Mouse (Mus musculus) hindbrain, embryonic 13.5 days (tissue): ENCODE measurements around the gene Adamtsl1. TPM values are rescaled to one million over a fixed set of nuclear protein-coding genes. Genes with fewer than 3 reads are reported as not detected.

Source experiments
- ATAC-seq: fragments of 200-750 bp; cut with Nextera tagmentation; 2 replicates; pipeline ENCODE4 v1.8.0; 2017; ENCODE audit warnings: moderate TSS enrichment; ENCODE audit not compliant: low FRiP score
- H3K27ac ChIP-seq: fragments of 300-500 bp; sonication (generic); 2 replicates; pipeline ENCODE4 v1.5.1; 2015; ENCODE audit warnings: inconsistent platforms, mild to moderate bottlenecking, moderate library complexity
- H3K27me3 ChIP-seq: fragments of 300-500 bp; sonication (generic); 2 replicates; pipeline ENCODE4 v1.6.1; 2015; ENCODE audit warnings: mild to moderate bottlenecking, inconsistent platforms
- H3K36me3 ChIP-seq: fragments of 300-500 bp; sonication (generic); 2 replicates; pipeline ENCODE4 v1.6.1; 2015; ENCODE audit warnings: mild to moderate bottlenecking, inconsistent platforms
- H3K4me1 ChIP-seq: fragments of 300-500 bp; sonication (generic); replicated peaks from 2 replicates; pipeline ENCODE4 v1.6.1; 2015; ENCODE audit warnings: inconsistent platforms
- H3K4me2 ChIP-seq: fragments of 300-500 bp; sonication (generic); 2 replicates; pipeline ENCODE4 v1.6.1; 2015; ENCODE audit warnings: inconsistent platforms, mild to moderate bottlenecking, moderate library complexity
- H3K4me3 ChIP-seq: fragments of 300-500 bp; sonication (generic); 2 replicates; pipeline ENCODE4 v1.5.1; 2015; ENCODE audit warnings: mild to moderate bottlenecking, inconsistent platforms
- H3K9ac ChIP-seq: fragments of 300-500 bp; sonication (generic); 2 replicates; pipeline ENCODE4 v1.6.1; 2015; ENCODE audit warnings: mild to moderate bottlenecking, inconsistent platforms
- H3K9me3 ChIP-seq: fragments of 300-500 bp; sonication (generic); 2 replicates; pipeline ENCODE4 v1.6.1; 2016; ENCODE audit warnings: inconsistent platforms
- WGBS: fragments of 180-500 bp; shearing (Covaris S2); methylation state at CpG from one replicate; pipeline ENCODE4 v1.1.7; 2015; 5-methylcytosine and 5-hydroxymethylcytosine counted together
- polyA plus RNA-seq: library from polyadenylated mRNA; unstranded; fragments of >200 nt; fragmentation: Nextera tagmentation; extraction: Ambion mirVana; gene quantifications from 2 replicates; pipeline ENCODE4 v1.2.1, GENCODE M21; 2015

The Adamtsl1 gene
- polyA plus RNA-seq, 1 experiment from 2014 or later: 11.6 TPM

DNA sequence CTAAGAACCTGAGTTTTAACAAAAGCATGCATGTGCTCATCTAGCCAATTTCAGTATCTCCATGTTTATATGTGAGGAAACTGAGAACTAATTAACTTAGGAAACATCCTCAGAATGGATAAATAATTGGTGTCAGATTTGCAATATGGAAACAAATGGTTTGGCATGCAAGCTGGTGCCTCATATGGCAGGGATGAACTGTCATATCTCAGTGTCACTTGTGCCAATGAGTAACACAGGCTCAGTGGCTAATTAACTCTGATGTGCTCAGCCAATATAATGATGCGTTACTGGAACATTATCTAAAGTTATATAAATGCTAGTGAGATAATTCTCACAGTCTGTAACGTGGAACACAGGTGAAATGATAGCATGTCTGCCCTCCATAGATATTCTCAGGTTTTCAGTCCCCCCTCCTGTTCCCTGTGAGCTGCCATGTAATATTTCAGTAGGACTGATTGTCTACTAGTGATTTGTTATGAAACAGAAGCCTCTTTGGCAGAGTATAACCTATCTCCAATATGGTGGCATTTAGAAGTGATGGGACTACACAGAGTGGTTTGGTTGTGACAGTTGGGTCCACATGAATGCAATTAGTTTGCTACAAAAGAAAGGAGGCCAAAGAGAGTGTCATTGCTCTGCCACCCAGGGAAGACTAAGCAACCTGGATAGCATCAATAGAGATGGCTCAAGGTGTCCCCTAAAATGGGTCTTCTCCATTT lies 376.1 kb downstream of the Adamtsl1 start:
- Histone ChIP-seq H3K27me3 (no peaks in the 10 kb centered on the region), H3K4me2 (no peak overlapping the region), H3K9ac (no peak overlapping the region), H3K4me1 (no peaks in the 10 kb centered on the region), H3K36me3 (no peaks in the 10 kb centered on the region), H3K27ac (no peak overlapping the region), H3K4me3 (no peak overlapping the region), H3K9me3 (no peaks in the 10 kb centered on the region)
- no peak for ATAC-seq
- WGBS: 61% methylated on average over 2 of the region's 2 CpGs

- Histone ChIP-seq H3K9me3 (no peaks in the 10 kb centered on the region), H3K4me3 (no peak overlapping the region), H3K4me1 (no peaks in the 10 kb centered on the region), H3K27me3 (no peaks in the 10 kb centered on the region), H3K9ac (no peak overlapping the region), H3K27ac (no peak overlapping the region), H3K4me2 (no peak overlapping the region), H3K36me3 (no peaks in the 10 kb centered on the region)
- no peak for ATAC-seq
- WGBS: 86% methylated on average over 4 of the region's 4 CpGs
Observed at GRCm38 (mm10) chr4:85901316-85901715, 387.3 kb downstream of the Adamtsl1 start.

- Histone ChIP-seq H3K9ac (no peak overlapping the region), H3K4me3 (no peak overlapping the region), H3K36me3 (no peaks in the 10 kb centered on the region), H3K9me3 (no peaks in the 10 kb centered on the region), H3K27ac (no peak overlapping the region), H3K4me1 (no peaks in the 10 kb centered on the region), H3K4me2 (no peak overlapping the region), H3K27me3 (no peaks in the 10 kb centered on the region)
- no peak for ATAC-seq
- WGBS: 90% methylated on average over 5 of the region's 5 CpGs
Observed at GRCm38 (mm10) chr4:85904217-85904616, 390.2 kb downstream of the Adamtsl1 start.

DNA sequence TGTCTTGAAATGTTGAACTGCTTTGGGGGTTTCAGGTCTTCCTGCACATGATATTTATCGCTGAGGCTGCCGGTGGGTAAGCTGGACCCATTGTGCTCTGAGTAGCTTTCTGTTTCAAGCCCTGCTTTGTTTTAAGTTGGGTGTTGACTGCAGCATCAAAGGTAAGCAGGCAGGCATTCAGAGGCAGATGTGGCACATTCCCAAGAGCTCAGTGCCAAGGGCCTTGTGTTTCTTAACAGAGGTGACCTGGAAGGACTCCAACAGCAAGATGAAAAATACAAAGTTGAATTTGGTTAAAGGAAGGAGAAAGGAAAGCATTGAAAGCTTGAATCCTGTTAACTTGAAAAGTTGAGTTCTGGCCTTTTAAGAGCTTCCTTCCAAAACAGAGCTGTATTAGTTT lies 402.1 kb downstream of the Adamtsl1 start:
- H3K9ac ChIP-seq: no peak overlapping the region
- no peaks in the 10 kb centered on the region for H3K27me3 ChIP-seq
- H3K4me2 ChIP-seq: no peak overlapping the region
- ATAC-seq: no peak
- H3K36me3 ChIP-seq: no peaks in the 10 kb centered on the region
- H3K4me3 ChIP-seq: no peak overlapping the region
- no peaks in the 10 kb centered on the region for H3K9me3 ChIP-seq
- 39% methylated on average over 2 of the region's 2 CpGs for WGBS
- no peak overlapping the region for H3K27ac ChIP-seq
- 0 out of 2 replicates have a peak, but pooled peaks cover 3% of the 10 kb centered on the region for H3K4me1 ChIP-seq

DNA sequence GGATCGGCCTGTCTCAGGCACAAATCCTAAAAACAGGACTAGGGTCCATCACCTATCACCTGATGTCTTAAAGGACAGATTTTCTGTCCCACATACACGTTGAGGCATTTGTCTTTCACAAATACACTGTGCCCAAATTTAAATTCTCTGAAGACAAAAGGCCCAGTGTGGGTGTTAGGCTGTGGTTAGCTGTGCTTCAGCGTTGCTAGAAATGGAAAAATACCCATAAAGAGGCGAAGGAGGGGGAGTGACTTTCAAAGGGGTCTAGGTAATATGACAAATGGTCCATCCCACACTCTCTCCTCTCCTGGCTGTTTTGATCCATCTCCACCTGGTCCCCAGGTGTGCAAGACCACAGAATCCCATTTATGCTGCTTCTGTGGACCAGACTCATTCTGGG lies 404.4 kb downstream of the Adamtsl1 start:
- Histone ChIP-seq H3K4me2 (no peak overlapping the region), H3K36me3 (no peaks in the 10 kb centered on the region), H3K4me1 (0 out of 2 replicates have a peak, but pooled peaks cover 3% of the 10 kb centered on the region), H3K9ac (no peak overlapping the region), H3K27ac (no peak overlapping the region), H3K4me3 (no peak overlapping the region), H3K9me3 (no peaks in the 10 kb centered on the region), H3K27me3 (no peaks in the 10 kb centered on the region)
- WGBS: 83% methylated on average over 4 of the region's 4 CpGs
- ATAC-seq: no peak

DNA sequence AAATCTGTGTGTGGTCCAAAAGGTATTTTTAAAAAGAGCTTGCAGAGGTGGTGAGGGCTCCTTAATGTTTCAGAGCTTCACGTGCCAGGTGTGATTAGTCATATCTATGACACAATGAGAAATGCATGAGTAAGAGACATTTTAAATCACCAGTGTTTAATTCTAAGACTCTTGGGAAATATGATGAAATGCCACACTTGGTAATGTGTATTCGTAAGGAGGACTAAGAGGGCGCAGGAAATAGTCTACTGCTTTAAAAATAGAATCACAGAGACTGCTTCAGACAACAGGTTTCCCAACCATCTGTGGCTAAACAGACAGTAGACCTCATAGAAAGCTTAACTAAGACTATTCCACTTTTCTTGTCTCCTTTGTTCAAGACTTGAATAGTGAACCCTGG lies 406.5 kb downstream of the Adamtsl1 start:
- WGBS: 85% methylated on average over 3 of the region's 3 CpGs
- no peak overlapping the region for H3K4me2 ChIP-seq

GRCm38 (mm10) chr4:85922741-85923140 lies 408.8 kb downstream of the Adamtsl1 start:
- no peak overlapping the region for H3K27ac ChIP-seq
- no peaks in the 10 kb centered on the region for H3K36me3 ChIP-seq
- ATAC-seq: no peak
- H3K4me2 ChIP-seq: no peak overlapping the region
- no peaks in the 10 kb centered on the region for H3K4me1 ChIP-seq
- WGBS: 92% methylated on average over 4 of the region's 4 CpGs
- H3K9me3 ChIP-seq: no peaks in the 10 kb centered on the region
- H3K27me3 ChIP-seq: no peaks in the 10 kb centered on the region
- no peak overlapping the region for H3K9ac ChIP-seq
- H3K4me3 ChIP-seq: no peak overlapping the region

More for the DNA sequence above, 406.5 kb downstream of the Adamtsl1 start:
- H3K4me1 ChIP-seq: 0 out of 2 replicates have a peak, but pooled peaks cover 3% of the 10 kb centered on the region
- no peak overlapping the region for H3K4me3 ChIP-seq
- no peak overlapping the region for H3K27ac ChIP-seq
- H3K36me3 ChIP-seq: no peaks in the 10 kb centered on the region
- ATAC-seq: no peak
- no peaks in the 10 kb centered on the region for H3K27me3 ChIP-seq
- no peaks in the 10 kb centered on the region for H3K9me3 ChIP-seq
- no peak overlapping the region for H3K9ac ChIP-seq

- Histone ChIP-seq H3K36me3 (no peaks in the 10 kb centered on the region), H3K27ac (no peak overlapping the region), H3K27me3 (no peaks in the 10 kb centered on the region), H3K9me3 (no peaks in the 10 kb centered on the region), H3K9ac (no peak overlapping the region), H3K4me3 (no peak overlapping the region), H3K4me1 (no peaks in the 10 kb centered on the region), H3K4me2 (no peak overlapping the region)
- no peak for ATAC-seq
Observed at GRCm38 (mm10) chr4:85932129-85932528, 418.2 kb downstream of the Adamtsl1 start.

DNA sequence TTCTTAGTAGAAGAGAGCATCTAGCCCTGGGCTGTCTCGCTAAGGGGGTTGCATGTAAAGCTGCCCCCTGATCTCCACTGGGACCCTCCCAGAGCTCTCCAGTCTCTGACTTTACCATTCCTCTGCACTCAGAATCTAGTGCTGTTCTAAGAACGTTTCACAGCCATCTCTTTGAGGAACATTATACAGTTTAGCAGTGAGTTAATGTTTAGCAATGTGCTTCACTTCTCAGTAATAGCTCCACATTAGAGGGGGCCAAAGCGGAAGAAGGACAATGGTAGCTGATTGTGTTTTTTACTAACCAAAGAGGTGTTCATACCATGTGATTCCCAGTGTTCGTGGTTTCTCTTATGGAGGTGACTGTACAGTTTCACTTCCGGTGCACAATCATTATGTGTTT lies 425.5 kb downstream of the Adamtsl1 start:
- no peak overlapping the region for H3K9ac ChIP-seq
- no peaks in the 10 kb centered on the region for H3K36me3 ChIP-seq
- no peak overlapping the region for H3K4me3 ChIP-seq
- no peaks in the 10 kb centered on the region for H3K9me3 ChIP-seq
- no peak overlapping the region for H3K27ac ChIP-seq
- H3K4me1 ChIP-seq: no peaks in the 10 kb centered on the region
- ATAC-seq: no peak
- no peak overlapping the region for H3K4me2 ChIP-seq
- no peaks in the 10 kb centered on the region for H3K27me3 ChIP-seq
- 77% methylated on average over 5 of the region's 5 CpGs for WGBS

DNA sequence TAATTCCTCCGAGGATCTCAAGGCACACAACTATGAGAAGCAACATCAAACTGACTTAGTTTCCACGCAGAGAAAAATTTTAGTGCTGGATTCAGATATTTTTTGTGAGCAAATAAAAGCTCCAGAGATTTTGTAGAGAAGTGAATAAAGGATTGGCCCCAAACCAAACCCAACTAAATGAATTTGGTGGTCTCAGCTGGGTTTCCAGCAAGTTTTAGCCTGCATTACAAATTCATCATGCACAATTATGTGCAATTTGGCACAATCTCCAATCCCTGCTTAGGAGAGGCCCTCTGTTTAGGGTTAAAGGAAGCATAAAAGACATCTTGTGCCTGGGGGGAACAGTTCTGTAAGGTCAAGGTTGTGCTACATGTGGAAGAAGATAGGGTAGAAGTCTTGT lies 427.9 kb downstream of the Adamtsl1 start:
- H3K9ac ChIP-seq: no peak overlapping the region
- no peak overlapping the region for H3K27ac ChIP-seq
- no peaks in the 10 kb centered on the region for H3K9me3 ChIP-seq
- no peaks in the 10 kb centered on the region for H3K4me1 ChIP-seq
- H3K27me3 ChIP-seq: no peaks in the 10 kb centered on the region
- no peak for ATAC-seq
- H3K36me3 ChIP-seq: no peaks in the 10 kb centered on the region
- H3K4me3 ChIP-seq: no peak overlapping the region
- WGBS: 85% methylated on average over 2 of the region's 2 CpGs
- no peak overlapping the region for H3K4me2 ChIP-seq

DNA sequence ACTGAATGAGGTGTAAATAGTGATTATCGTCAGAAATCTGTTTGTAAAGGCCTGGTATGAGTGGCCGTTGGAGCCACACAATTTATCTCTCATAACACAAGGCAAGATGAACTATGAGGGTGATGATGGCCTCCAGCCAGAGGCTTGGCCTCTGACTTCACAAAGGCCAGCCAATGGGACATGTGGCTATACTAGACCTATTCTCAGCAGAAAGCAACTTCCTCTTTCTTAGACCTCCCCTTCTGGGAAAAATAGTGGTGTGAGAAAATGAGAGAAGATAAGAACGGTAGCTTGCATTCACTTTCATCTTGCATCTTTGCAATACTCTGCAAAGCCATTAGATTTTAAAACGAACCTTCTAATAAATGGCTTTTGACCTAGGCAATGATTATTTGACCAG lies 439.6 kb downstream of the Adamtsl1 start:
- WGBS: 89% methylated on average over 4 of the region's 4 CpGs
- Histone ChIP-seq H3K9me3 (no peaks in the 10 kb centered on the region), H3K4me2 (no peak overlapping the region), H3K36me3 (no peaks in the 10 kb centered on the region), H3K4me3 (no peak overlapping the region), H3K4me1 (no peaks in the 10 kb centered on the region), H3K27ac (no peak overlapping the region), H3K27me3 (no peaks in the 10 kb centered on the region), H3K9ac (no peak overlapping the region)
- ATAC-seq: no peak

DNA sequence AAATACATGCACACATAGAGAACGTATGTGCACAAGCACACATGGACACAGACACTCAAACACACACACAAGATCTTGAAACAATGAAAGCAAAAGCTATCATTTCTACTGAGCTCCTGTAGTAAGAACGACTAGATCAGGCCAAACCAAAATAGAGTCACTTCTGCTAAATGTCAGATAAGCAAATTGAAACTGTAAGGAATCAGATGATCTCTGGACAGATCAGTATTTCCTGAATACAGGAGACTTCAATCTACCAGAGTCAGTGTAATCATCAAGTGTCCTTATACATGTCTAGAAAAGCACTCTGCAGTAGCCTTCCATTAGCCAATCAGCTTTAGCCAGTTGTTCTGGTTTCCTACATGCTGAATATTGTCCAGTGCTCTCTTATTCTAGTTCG lies 441.4 kb downstream of the Adamtsl1 start:
- WGBS: 82% methylated on average over 3 of the region's 3 CpGs
- Histone ChIP-seq H3K36me3 (no peaks in the 10 kb centered on the region), H3K4me2 (no peak overlapping the region), H3K4me1 (no peaks in the 10 kb centered on the region), H3K9ac (no peak overlapping the region), H3K9me3 (no peaks in the 10 kb centered on the region), H3K4me3 (no peak overlapping the region), H3K27me3 (no peaks in the 10 kb centered on the region), H3K27ac (no peak overlapping the region)
- no peak for ATAC-seq

DNA sequence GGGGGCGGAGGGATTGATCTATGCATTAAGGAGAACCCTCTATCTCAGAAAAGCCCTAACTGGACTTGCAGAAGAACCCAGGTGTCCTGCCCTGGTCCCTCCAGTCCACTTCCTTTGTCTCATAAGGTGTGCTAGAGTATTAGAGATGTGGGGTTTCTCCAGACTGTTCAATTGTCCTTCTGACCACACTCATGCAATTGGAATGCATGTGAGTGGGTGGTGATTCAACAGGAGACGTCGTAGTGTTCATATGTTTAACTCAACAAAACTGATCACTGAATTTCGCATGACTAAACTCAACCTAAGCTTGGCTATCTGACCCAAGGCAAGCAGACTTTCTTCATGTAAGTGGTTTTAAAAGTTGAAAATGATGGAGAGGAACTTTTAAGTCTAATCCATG lies 443.3 kb downstream of the Adamtsl1 start:
- Histone ChIP-seq H3K36me3 (no peaks in the 10 kb centered on the region), H3K9ac (no peak overlapping the region), H3K4me3 (no peak overlapping the region), H3K9me3 (no peaks in the 10 kb centered on the region), H3K4me1 (no peaks in the 10 kb centered on the region), H3K27me3 (no peaks in the 10 kb centered on the region), H3K4me2 (no peak overlapping the region), H3K27ac (no peak overlapping the region)
- WGBS: 93% methylated on average over 4 of the region's 4 CpGs
- ATAC-seq: no peak
